Comparison of ENCODE assay signal across 13 mouse cellular contexts in genomic region chr13:51852560-51853190, GRCm38 (mm10). TPM values are rescaled to one million over a fixed set of nuclear protein-coding genes. Genes with fewer than 3 reads are reported as not detected.
DNase-seq lines count a peak whose midpoint lies in the region; ATAC-seq and TF ChIP-seq lines count a peak whose summit lies in the region.
"Had no signal": no experiment of that assay in that cellular context is flagged by ENCODE, and none has a peak within 500 bp of the region (broad histone marks: within the 10 kb centered on the region; RNA-seq: fewer than 3 reads in every experiment).

No protein-coding gene starts in this region.

- H3K9me3 ChIP-seq in limb, embryonic 10.5 days (replicated peaks) = no peaks in the 10 kb centered on the region
- H3K9me3 ChIP-seq in liver, embryonic 11.5 days (ENCODE audit: control insufficient read depth, low read length) = no peaks in the 10 kb centered on the region
- H3K9me3 ChIP-seq: embryonic facial prominence, embryonic 13.5 days; forebrain, embryonic 15.5 days had no signal

- no peak overlapping the region for H3K9ac ChIP-seq in liver, embryonic 11.5 days (ENCODE audit: low read depth, low read length)
- H3K9ac ChIP-seq: embryonic facial prominence, embryonic 13.5 days; forebrain, embryonic 15.5 days had no signal

- H3K79me3 ChIP-seq in C2C12 (ENCODE audit: low read depth) = peaks cover 8% of the 10 kb centered on the region

- peak overlapping the region; percentile 51 for H3ac ChIP-seq in C2C12 (ENCODE audit: control insufficient read depth, insufficient read length, low read depth)

- peaks cover 10% of the 10 kb centered on the region for H3K79me2 ChIP-seq in C2C12 (ENCODE audit: control insufficient read depth, insufficient read depth)

- H3K4me3 ChIP-seq in gastrocnemius, adult 2 months = no peak overlapping the region
- no peak overlapping the region for H3K4me3 ChIP-seq in C2C12 (ENCODE audit: insufficient read depth, poor library complexity, severe bottlenecking)
- H3K4me3 ChIP-seq in limb, embryonic 10.5 days = no peak overlapping the region
- H3K4me3 ChIP-seq in liver, embryonic 11.5 days (ENCODE audit: low read depth, low read length) = no peak overlapping the region
- H3K4me3 ChIP-seq: embryonic facial prominence, embryonic 13.5 days; forebrain, embryonic 15.5 days; left cerebral cortex, adult 2 months had no signal

- no peaks in the 10 kb centered on the region for H3K27me3 ChIP-seq in C2C12 (ENCODE audit: control insufficient read depth, insufficient read depth, insufficient read length)
- H3K27me3 ChIP-seq in limb, embryonic 10.5 days (ENCODE audit: low read depth, poor library complexity, severe bottlenecking) = peaks cover 47% of the 10 kb centered on the region
- no peaks in the 10 kb centered on the region for H3K27me3 ChIP-seq in liver, embryonic 11.5 days (replicated peaks; ENCODE audit: control insufficient read depth, insufficient read depth, low read length)

- DNase-seq in gastrocnemius, adult 2 months = no peak
- DNase-seq in gastrocnemius, postnatal 14 days = no peak
- DNase-seq in kidney, postnatal 10 days = peak; percentile 42
- DNase-seq in kidney, adult 18-20 months = no peak
- DNase-seq in limb, embryonic 10.5 days (ENCODE audit: low spot score) = no peak
- DNase-seq in right cerebral cortex, adult 18-20 months = no peak
- no peak for DNase-seq in liver, embryonic 11.5 days (ENCODE audit: low spot score)
- DNase-seq: cerebellum, adult 9-11 months had no signal

- intact Hi-C loops in gastrocnemius, adult 2 months (cut with DNase I) = no loop called here
- intact Hi-C loops in gastrocnemius, postnatal 14 days (cut with DNase I; ENCODE audit: low total_unique reads) = loop anchor here (10.0 kb wide), 1 partner anchor 122 kb away; no protein-coding TSS in a partner anchor

- 26% methylated on average over 7 of the region's 7 CpGs for WGBS in limb, embryonic 10.5 days
- WGBS in liver, embryonic 11.5 days = 42% methylated on average over 7 of the region's 7 CpGs

- H3K27ac ChIP-seq in gastrocnemius, adult 2 months = peak overlapping the region; percentile 35; the same call in 1 of the 2 replicates
- H3K27ac ChIP-seq in limb, embryonic 10.5 days = peak overlapping the region; percentile 68
- H3K27ac ChIP-seq in liver, embryonic 11.5 days (ENCODE audit: low read depth, low read length) = no peak overlapping the region
- H3K27ac ChIP-seq: embryonic facial prominence, embryonic 13.5 days; forebrain, embryonic 15.5 days; hindbrain, postnatal 0 days; left cerebral cortex, adult 2 months had no signal

- no peak overlapping the region for H3K4me2 ChIP-seq in liver, embryonic 11.5 days
- H3K4me2 ChIP-seq: embryonic facial prominence, embryonic 13.5 days; forebrain, embryonic 15.5 days had no signal

- H3K36me3 ChIP-seq in C2C12 (ENCODE audit: control insufficient read depth, insufficient read depth) = peaks cover 9% of the 10 kb centered on the region
- H3K36me3 ChIP-seq in limb, embryonic 10.5 days = no peaks in the 10 kb centered on the region
- no peaks in the 10 kb centered on the region for H3K36me3 ChIP-seq in liver, embryonic 11.5 days (ENCODE audit: control insufficient read depth, insufficient read depth, low read length)
- H3K36me3 ChIP-seq: embryonic facial prominence, embryonic 13.5 days; forebrain, embryonic 15.5 days had no signal

- no peak for TF ChIP-seq CTCF in gastrocnemius, adult 2 months (IDR thresholded peaks at IDR 0.05)
- no peak for TF ChIP-seq CTCF in C2C12 (IDR thresholded peaks at IDR 0.05; ENCODE audit: control insufficient read depth, insufficient read depth, insufficient read length)

- peaks cover 61% of the 10 kb centered on the region for H3K4me1 ChIP-seq in limb, embryonic 10.5 days
- peaks cover 42% of the 10 kb centered on the region for H3K4me1 ChIP-seq in liver, embryonic 11.5 days (replicated peaks; ENCODE audit: control insufficient read depth, insufficient read depth, low read length)

- no peak for ATAC-seq in liver, embryonic 11.5 days (replicated peaks; ENCODE audit: low FRiP score)
- ATAC-seq: forebrain, embryonic 15.5 days had no signal

TF ChIP-seq in C2C12, 6 proteins besides CTCF, POLR2A, EP300 and RAD21:
- TF ChIP-seq USF1 (IDR thresholded peaks at IDR 0.05; ENCODE audit: low read depth) (peak; percentile 45), FOSL1 (IDR thresholded peaks at IDR 0.05; ENCODE audit: insufficient read depth, low read length, poor library complexity, severe bottlenecking) (no peak), CEBPB (IDR thresholded peaks at IDR 0.05; ENCODE audit: low read depth) (no peak), MAX (IDR thresholded peaks at IDR 0.05) (no peak), MYOD1 (IDR thresholded peaks at IDR 0.05; ENCODE audit: control insufficient read depth, insufficient read length, low read depth) (peak; percentile 30)

RNA-seq across cellular contexts. Expression of gene Gadd45g, which starts 6.2 kb away (rescaled TPM):
- total RNA-seq in gastrocnemius, adult 2 months (2021) = 100 to 1,000 TPM in 1 of 2 experiments, 10 to 100 TPM in 1; 22.4 to 127 TPM
- total RNA-seq in gastrocnemius, postnatal 14 days (2021) = 10 to 100 TPM; 10.1 to 33.9 TPM
- polyA plus RNA-seq in C2C12 (2012; fragmentation: generic; extraction: Trizol) = 180 TPM
- polyA plus RNA-seq in limb, embryonic 10.5 days (2016; fragmentation: Nextera tagmentation; extraction: Ambion mirVana) = 14.3 and 18.6 TPM in 2 replicates
- 29.4 and 30.4 TPM in 2 replicates for polyA plus RNA-seq in liver, embryonic 11.5 days (2014; fragmentation: Nextera tagmentation; extraction: Ambion mirVana)

RNA-seq across cellular contexts. Expression of gene Sema4d, which starts 59.1 kb away (rescaled TPM):
- 100 to 1,000 TPM; 110 to 132 TPM for total RNA-seq in gastrocnemius, adult 2 months (2021)
- total RNA-seq in gastrocnemius, postnatal 14 days (2021) = 100 to 1,000 TPM; 126 to 130 TPM
- polyA plus RNA-seq in C2C12 (2012; fragmentation: generic; extraction: Trizol) = 0.20 TPM
- 5.9 and 6.0 TPM in 2 replicates for polyA plus RNA-seq in limb, embryonic 10.5 days (2016; fragmentation: Nextera tagmentation; extraction: Ambion mirVana)
- polyA plus RNA-seq in liver, embryonic 11.5 days (2014; fragmentation: Nextera tagmentation; extraction: Ambion mirVana) = 18.6 and 21.7 TPM in 2 replicates
